Mouse (Mus musculus): Measurements from ENCODE around the gene Atp6ap1.

The Atp6ap1 gene

DNA sequence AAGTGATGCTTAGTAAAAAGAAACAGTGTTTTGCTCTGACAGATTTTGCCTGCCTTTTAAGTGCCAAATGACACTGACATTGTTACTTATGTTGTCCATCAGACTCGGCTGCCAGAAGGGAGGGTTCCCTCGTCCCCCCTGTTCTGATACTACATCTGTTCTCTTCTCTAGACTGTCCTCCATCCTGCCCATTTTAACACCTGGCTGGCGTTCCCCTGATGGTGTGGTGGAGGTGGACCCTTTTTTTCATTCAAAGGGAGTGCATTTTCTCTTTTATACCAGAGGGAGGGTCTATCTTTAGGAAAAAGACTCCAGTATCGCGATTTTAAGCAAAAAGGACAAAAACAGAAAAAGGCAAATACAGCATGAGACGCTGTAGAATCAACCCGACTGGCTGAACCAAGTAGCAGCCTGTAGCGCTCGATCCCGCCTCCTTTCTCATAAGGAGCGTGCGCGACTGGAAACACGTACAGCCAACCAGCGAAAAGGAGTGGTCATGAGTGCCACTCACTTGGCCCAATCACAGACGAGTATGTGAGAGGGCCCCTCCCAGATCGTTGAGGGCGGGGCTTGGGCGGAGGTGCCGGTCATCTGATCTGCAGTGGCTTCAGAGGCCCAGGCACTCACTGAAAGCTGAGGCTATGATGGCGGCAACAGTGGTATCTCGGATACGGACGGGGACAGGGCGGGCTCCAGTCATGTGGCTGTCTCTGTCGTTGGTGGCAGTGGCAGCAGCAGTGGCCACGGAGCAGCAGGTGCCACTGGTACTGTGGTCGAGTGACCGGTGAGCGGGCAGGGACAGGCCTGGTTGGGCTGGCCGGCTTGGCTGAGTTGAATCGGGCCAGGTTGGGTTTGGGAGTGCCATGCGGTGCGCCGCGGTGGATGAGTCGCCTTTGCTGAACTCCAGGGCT is at the start of gene Atp6ap1:
Atp6ap1 (plus strand) TSS at position 560 of the 911 bp plus-strand sequence.
- DNase-seq (ENCODE audit: low read depth, low spot score) = peak; percentile 97

DNA sequence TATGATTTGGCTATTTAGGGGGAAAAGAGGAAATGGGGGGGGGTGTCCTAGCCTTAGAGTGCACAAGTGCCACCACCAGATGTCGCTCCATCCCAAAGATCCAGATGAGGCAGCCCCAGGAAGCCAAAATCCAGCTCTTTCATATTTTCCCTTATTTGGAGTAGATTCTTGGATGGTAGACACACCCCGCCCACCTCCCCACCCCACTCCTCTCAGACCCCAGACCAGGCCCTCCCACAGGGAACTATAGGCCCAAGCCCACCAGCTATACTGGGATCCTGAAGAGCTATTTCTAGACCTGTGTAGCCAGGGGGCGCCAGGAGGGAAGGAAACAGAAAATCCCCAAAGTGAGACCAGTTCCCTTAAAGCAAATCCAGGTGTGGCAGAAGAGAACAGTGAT is 48.2 kb upstream of the Atp6ap1 start:
- peak; percentile 62 for DNase-seq (ENCODE audit: low read depth, low spot score)

DNA sequence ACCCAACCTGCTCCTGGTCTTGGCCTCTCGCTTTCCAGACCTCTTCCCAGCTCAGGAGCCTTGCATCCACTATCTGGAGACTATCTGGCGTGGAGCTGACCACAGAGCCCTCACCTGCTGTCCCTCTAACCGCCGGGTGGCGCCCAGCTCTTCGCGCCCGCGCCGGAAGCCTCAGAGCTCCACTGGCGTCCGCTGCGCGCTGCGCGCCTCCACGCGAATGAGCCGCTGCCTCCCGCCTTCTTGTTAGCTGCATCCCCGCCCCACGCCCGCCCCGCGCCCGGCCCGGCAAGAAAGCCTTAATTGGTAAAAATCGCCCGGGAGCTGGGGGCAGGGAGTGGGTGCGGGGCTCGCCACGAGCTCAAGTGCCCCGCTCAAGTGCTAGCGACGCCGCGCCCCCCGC is 47.3 kb upstream of the Atp6ap1 start, which contains the start of gene Flna:
Flna (minus strand) TSS at position 206 of the 400 bp plus-strand sequence.
- DNase-seq (ENCODE audit: low read depth, low spot score) = peak; percentile 48

DNA sequence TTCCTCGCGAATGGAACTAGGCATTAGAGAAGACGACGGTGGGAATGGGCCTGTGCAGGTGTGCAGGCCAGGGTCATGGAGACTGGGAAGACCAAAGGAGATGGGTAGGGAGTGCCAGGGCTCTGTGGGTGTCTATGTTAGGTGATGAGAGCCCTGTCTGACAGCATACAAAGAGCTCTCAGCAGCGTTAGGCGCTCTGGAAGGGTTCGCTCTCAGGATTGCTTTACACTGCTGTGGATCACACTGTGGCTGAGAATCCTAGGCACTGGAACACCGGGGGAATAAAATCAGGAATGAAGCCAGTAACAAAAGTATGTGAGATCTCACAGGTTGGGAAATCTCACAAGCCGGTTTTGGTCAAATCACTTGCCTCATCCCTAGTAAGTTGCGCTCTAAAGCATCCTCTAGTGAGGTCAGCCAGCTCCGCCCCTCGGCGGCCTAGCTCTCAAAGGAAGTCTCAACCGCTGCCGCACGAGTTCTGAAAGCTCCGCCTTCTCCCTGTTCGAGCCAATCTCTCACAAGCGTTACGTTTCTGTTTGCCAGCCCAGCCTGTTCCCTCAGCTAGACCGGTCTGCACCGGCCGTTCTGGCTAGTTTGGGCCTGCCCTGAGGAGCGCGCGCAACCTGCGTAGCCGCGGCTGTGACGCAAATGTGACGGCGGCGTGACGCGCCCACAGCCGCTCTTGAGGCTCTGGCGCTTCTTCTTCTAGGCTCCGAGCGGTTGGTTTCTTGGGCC is 42.6 kb upstream of the Atp6ap1 start, which contains the start of gene Emd:
Emd (plus strand) TSS at position 535 of the 735 bp plus-strand sequence.
- DNase-seq (ENCODE audit: low read depth, low spot score) = peak; percentile 97

DNA sequence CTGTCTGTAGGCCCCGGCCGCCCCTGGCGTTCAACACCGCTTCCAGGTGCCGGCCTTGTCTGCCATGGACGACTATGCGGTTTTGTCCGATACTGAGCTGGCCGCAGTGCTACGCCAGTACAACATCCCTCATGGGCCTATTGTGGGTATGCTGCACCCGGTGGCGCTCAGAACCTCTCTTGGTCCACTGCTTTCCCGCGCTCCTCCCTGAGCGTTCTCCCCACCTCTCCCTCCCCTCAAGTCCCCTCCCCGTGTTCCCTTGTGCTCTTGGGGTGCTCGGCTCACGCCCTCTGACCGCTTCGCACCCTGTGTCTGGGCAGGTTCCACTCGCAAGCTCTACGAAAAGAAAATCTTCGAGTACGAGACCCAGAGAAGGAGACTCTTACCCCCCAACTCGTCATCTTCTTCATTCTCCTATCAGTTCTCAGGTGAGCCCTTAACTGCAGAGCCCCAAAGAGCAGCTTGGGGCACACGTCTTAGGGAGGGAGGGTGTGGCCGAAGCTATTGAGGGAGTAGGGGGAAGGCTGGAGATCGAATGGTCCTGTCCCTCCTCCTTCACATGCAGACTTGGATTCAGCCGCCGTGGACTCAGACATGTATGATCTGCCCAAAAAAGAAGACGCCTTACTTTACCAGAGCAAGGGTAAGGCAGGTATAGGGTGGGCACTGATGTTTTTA is 41.9 kb upstream of the Atp6ap1 start:
- DNase-seq (ENCODE audit: low read depth, low spot score) = no peak

DNA sequence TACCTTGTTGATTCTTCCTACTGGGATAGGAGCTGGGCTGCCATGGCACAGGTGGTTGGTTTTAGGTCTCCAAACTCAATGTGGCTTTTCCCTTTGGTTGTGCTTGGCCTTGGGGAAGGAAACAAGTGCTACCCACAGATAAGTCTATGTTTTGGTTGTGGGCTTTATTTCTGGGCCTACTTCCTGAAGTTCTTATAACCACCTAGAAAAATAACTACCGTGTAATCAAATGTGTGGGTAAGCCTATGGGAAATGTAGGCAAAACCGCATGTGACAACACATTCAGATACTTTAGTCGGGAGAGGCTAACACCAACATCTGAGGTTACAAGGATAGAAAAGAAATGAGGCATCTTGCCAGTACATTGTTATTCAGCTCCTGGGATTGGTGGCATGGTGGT is 39.2 kb upstream of the Atp6ap1 start:
- no peak for DNase-seq (ENCODE audit: low read depth, low spot score)

DNA sequence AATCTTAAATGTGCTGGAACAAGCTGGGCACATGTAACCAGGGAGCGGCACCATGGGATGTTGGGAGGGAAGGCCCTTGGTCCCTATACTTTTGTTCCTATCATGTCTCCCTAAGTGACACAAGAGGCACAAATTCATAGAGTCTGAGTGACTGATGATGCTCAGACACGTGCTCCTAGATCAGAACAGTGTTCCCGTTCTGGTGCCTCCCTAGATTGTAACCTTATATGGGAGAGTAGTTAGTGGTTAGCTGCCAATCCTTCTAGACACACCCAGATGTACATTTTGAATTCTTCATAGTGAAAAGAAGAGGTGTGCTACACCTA is 27.2 kb upstream of the Atp6ap1 start:
- DNase-seq (ENCODE audit: low read depth, low spot score) = no peak

DNA sequence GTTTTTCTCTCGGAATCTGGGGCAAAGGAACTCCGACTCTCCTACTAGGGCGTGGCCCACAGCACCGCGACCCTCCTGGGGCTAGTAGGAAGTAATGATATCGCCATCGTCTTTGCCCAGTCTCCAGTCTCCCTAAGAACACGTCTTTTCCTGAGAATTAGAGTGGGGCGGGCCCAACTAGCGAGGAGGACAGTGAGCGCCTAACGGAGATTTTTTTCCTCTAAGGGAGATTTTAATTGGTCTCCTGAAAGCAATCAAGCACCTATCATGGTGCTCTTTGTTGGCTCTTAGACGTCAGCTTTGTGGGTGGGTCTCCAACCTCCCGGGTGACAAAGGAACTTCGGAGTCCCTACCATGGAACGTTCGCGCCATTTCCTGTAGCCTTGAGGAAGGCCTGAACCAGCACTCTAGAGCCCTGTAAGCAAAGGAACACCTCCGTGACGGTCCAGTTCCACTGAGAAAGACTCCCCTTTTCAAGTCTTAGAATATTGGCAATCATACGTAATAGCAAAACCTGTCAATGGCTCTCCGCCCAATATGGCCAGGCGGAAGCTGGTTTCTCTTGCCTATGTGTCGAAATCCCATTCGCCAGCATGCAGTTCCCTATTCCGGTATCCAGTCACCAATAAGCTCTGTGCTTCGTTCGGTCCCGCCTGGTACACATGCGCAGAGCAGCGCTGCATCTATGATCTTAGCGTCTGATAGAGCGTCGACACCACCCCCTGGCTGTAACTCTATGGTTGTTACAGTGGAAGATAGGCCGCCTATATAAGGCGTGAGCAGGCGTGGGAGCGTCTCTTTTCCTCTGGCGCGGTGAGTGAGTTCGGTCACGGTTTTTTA is 26.6 kb upstream of the Atp6ap1 start, which contains the start of gene Rpl10:
Rpl10 (plus strand) TSS at position 751 of the 840 bp plus-strand sequence.
- DNase-seq (ENCODE audit: low read depth, low spot score) = peak; percentile 96

DNA sequence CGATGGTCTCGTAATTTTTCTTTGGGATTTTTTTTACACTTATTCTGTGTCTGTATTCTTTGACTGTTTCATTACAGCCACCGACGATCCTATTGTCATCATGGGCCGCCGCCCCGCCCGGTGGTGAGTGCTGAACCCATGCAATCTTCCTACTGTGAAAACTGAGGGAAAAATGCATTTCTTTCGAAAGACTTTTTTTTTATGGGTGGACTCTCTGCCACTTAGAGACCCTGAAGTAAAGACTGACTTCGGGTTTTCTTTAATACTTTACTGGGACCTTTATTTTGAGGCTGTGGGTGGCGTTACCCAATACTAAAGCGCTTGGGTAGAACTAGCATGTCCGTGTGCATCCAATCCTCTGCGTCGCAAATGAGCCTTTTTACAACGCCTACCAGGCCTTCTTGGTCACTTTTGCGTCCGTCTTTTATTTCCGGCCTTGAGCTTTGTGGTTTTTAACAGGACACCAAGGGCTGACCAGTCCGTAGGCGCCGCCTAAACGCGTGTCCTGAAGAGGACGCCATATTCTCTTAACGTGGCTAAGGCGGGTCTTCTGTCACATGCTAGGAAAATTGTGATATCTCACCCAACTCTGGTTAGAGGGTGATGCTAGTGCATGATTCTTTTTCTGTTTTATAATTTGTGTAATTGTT is 25.9 kb upstream of the Atp6ap1 start:
- DNase-seq (ENCODE audit: low read depth, low spot score) = peak; percentile 40

DNA sequence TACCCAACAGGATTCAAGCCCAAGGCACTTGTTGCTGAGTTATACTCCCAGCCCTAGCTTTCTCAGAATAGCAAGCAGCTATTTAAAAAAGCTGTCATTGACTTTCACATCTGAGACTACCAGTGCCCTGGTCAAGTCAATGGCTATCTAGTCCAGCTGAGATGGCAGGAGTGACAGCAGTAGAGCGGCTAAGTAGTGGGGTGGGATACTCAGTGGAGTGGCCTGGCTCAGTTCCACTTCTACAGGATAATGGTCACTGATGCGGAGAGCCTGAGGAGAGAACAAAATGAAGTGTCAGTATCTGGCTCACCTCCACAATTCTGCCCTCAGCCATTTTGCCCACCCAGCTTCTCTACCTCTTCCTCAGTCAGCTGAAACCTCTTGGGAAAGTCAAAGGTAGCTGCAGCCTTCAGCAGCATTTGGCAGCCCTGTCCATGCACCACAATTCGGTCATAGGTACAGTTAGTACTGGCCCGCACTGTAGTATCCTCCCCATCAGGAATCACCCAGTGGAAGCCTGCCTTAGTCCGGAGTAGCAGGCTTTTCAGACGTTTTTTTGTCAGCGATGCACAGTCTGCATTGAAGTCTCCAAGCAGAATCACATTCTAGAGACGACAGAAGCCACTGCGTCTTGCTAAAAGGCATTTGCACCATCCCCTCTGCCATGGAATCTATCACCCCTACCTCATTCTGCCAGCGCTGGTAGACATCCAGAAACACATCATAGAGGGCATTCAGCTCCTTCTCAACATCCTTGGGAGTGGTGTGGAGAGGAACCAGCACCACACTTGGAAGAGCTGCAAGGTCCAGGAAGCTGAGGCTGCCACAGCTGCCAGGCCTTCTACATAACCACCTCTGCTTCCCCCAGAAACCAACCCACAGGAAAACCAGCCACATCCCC is 23.2 kb upstream of the Atp6ap1 start:
- peak; percentile 67 for DNase-seq (ENCODE audit: low read depth, low spot score)

DNA sequence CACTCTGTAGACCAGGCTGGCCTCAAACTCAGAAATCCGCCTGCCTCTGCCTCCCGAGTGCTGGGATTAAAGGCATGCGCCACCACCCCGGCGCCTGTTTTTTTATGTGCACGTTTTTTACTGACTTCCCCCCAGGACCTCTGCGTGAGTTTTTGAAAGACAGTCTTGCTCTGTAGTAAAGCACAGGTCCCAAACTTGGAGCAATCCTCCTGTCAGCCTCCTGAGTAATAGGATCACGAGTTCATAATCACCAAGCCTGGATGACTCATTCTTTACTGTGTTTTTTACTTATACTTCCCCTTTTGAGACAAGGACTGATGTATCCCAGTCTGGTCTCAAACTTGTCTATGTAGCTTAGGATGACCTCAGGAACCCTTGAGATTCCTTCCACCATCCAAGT is 19.0 kb upstream of the Atp6ap1 start:
- no peak for DNase-seq (ENCODE audit: low read depth, low spot score)

DNA sequence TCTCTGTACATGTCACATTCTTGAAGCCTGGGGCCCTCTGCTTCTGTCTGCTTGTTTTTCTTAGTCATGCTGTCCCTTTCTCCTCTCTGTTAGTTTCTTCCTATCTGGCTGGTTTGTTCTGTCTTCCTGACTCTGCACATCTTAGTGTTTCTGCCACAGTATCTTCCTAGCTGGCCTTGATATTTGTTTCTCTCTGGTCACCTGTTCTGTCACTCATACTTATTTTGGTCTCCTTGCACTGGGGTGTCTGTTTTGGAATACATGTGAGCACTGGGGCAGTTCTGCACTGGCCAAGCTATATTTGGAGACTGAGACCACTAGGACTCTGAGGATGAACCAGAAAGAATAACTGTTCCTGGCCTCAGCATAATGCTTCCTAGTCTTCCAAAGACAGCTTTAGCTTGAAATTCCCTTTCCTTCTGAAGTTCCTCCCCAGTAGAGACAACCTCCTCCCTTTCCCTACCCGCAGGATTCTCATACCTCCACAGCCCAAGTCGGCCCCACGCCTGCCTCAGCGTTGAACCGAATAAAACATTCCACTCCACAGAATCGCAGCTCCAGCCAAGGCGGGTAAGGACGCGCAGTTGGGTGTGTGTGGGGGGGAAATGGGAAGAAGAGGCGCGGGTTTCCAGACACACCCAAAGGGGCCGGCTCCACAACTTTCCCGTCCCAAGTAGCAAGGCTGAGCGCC is 15.7 kb upstream of the Atp6ap1 start:
- no peak for DNase-seq (ENCODE audit: low read depth, low spot score)

DNA sequence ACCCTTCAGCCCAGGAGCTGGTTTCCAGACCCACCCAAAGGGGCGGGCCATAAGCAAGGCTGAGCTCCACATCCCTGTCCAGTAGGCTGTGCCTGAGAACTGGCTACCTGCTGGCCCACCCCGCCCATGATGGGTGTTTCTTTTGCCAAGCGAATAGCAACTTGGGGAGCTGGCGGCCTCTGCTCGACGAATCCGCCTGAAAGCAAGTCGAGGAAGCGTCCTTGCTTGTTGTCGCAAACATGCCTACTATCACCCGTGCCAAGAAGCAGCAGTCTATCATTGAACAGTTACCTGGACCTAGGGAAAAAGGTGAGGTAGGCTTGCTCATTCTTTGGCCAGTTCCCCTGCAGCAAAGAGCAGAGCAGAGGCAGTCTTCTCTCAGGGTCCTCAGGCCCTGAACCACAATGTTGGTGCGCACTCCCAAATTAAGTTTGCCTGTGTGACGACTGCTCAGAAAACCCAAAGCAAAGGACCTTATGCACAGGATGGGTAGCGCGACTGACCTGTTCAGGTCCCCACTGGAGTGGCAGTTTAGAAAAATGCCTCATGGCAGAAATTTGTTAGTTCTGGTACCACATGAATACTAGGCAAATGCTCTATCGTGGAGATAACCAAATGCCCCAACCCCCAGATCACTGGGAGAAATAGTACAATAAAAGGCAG is 15.0 kb upstream of the Atp6ap1 start, which contains the start of the genes Taz and Dnase1l1:
Taz (plus strand) TSS at position 181 of the 663 bp plus-strand sequence.
Dnase1l1 (minus strand) TSS at position 606 of the 663 bp plus-strand sequence.
- peak; percentile 88 for DNase-seq (ENCODE audit: low read depth, low spot score)

DNA sequence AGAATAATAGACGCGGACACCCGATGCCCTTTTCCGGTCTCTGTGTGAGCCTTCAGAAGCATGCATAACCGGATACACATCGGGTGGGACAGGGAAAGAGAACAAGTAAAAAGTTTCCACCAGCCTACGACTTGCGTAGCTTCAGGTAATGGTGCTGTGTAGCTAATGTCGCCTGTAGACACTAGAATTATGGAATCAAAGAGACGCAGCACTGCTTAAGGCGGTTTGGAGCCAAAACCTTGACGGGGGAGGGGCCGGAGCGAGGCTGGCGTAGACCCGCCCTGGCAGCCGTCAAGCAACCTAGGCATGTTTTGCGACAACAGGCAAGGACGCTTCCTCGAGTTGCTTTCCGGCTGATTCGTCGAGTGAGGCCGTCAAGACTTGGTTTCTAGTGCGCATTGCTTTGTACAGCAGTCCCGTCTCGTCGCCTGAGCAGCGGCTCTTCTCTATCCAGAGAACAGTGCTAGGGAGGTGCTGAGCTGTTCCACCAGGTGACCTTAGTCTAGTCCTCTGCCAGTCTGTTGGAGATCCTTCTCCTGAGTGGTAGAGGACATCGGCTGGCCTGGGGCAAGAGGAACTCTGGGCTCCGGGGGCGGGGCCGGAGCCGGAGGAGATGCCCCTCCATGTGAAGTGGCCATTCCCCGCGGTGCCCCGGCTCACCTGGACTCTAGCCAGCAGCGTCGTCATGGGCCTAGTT is 14.4 kb upstream of the Atp6ap1 start:
- peak; percentile 93 for DNase-seq (ENCODE audit: low read depth, low spot score)

DNA sequence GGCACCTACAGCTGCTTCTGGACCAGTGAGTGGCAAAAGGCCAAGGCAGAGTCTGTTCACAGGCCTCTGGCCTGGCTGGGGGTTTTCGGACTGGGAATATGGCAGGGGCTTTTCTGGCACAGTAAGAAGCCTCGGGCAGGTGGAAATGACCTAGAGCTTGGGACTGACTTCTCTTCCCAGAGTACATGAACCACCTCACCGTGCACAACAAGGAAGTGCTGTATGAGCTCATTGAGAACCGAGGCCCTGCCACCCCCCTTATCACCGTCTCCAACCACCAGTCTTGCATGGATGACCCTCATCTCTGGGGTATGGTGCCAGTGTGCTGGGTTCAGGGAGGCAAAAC is 13.8 kb upstream of the Atp6ap1 start:
- no peak for DNase-seq (ENCODE audit: low read depth, low spot score)

DNA sequence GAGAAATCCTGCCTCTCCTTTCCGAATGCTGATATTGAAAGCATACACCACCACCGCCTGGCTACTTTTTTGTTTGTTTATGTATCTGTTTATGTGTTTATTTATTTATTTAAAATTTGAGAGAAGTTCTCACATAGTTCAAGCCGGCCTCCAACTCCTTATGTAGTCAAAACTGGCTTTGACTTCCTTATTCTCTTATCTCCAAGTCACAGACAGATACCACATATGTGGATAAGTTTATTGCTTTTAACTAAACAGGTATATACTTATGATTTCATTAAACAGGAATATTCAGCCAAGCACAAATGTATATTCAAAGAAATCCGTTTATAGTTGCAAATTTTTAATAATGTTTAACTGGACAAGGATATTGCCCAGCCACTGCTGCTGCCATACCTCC is 3.5 kb upstream of the Atp6ap1 start:
- DNase-seq (ENCODE audit: low read depth, low spot score) = no peak

DNA sequence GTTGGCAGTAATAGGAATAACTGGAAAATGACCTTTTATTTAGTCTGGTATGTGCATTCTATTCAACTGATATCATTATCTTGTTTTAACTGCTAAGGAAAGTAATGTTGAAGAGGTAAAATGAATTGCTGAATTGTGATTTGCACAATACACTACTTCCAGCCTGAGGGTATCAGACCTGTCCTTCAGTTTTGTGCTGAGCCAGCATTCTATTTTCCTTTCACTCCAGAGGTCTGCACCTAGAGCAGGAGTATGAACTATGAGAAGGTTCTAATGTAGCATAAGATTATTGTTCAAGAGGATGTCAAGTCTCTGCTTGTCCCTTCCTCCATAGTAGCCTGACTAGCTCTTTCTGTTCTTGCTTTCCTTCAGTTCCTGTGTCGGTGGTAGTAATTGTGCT is 1.5 kb downstream of the Atp6ap1 start:
- DNase-seq (ENCODE audit: low read depth, low spot score) = no peak

DNA sequence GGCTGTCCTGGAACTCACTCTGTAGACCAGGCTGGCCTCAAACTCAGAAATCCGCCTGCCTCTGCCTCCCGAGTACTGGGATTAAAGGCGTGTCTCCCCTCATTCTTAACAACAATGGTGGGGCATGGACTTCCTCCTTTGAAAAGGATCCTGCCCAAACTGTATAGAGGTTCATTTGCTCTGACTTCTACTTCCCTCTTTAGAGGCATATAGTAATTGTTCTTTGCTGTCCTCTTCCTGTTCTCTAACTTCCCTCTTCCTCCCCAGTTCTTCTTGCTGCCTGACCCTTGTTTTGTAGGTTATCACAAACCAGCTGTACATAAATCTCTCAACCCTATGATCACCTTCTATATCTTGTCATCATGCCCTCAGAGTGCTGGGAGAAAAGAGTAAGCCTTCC is 2.8 kb downstream of the Atp6ap1 start:
- no peak for DNase-seq (ENCODE audit: low read depth, low spot score)

Measured in ZHBTc4 (cell line).